Mouse (Mus musculus): Measurements from ENCODE around the gene Selenoi. TPM values are rescaled to one million over a fixed set of nuclear protein-coding genes. Genes with fewer than 3 reads are reported as not detected.

Selenoi gene
- 19.4 TPM in 2 replicates for polyA plus RNA-seq (2016; fragmentation: Nextera tagmentation; extraction: Ambion mirVana)

DNA sequence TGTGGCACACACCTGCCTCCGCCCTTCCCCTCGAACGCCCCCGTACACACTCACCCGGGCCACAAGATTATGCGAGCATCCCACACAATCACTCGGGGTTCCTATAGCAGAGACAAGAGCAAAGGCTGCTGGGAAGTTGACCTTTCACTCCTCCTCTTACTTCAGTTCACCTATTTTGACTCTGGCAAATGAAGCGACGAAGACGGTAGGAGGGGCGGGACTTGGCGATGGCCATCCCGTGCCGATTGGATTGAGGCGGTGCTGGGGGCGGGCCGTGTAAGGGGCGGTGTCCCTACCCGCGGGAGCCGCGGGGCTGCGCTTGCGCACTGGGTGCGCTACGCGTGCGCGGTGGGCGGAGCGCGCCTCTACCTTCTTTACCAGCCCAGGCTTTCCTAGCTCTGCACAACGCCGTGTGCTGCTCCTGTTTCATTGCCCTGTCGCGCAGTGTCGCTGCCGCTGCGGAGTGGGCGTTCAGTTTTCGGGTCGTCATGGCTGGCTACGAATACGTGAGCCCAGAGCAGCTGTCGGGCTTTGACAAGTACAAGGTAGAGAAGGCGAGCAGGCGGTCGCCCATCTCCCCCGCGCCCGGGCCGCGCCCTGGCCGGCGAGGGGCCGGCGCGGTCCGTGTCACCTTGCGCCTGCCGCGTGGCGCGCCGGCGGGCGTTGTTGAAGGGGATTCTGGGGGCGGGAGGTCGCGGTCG, at the start of gene Selenoi:
Selenoi (plus strand) TSS at position 311 of the 701 bp plus-strand sequence.
- Histone ChIP-seq H3K9me3 (replicated peaks) (no peaks in the 10 kb centered on the region; the same call in 1 of the 2 replicates), H3K4me3 (peak within 1 kb of the TSS; percentile 83), H3K27ac (peak within 1 kb of the TSS; percentile 89), H3K27me3 (ENCODE audit: low read depth, poor library complexity, severe bottlenecking) (no peaks in the 10 kb centered on the region), H3K36me3 (peaks cover 17% of the 10 kb centered on the region), H3K4me1 (peaks cover 21% of the 10 kb centered on the region)
- 3% methylated on average over 71 of the region's 71 CpGs for WGBS
- DNase-seq (ENCODE audit: low spot score) = peak; percentile 97

DNA sequence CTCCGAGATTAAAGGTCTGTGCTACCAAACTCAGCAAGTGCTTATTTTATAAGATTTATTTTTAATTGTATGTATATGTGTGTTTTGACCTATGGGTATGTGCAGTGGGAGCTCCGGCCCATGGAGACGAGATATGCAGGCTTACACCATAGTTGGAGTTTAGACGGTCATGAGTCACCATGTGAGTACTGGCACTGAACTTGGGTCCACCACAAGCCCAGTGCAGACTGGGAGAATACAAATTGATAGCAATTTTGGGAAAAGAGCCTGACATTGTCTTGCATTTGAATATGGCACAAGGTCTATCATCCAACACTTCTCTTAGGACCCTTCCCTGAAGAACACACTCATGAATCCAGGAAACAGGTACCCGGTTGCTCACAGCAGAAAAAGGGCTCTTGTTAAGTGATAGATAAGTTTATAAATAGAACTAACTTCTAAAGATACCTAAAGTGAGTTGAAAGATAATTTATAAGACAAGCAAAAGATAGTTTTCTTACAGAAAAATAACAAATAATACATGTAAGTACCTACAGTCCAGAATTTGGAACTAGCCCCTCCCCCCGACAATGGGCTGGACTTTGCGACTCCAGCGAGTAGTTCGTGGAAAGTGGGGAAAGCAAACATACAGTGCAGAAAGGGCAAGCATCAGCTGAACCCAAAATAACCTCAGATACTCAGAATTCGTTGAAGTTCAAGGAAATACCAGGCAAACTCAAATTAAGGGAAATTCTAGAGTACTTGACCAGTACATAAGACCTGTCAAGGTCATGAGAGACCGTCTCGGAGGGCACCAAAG, 44.5 kb upstream of the Selenoi start:
- no peak overlapping the region for H3K27ac ChIP-seq
- H3K27me3 ChIP-seq (ENCODE audit: low read depth, poor library complexity, severe bottlenecking) = no peaks in the 10 kb centered on the region
- 96% methylated on average over 12 of the region's 12 CpGs for WGBS

GRCm38 (mm10) chr5:30192452-30192851, 39.9 kb upstream of the Selenoi start:
- H3K4me1 ChIP-seq = no peaks in the 10 kb centered on the region
- no peaks in the 10 kb centered on the region for H3K27me3 ChIP-seq (ENCODE audit: low read depth, poor library complexity, severe bottlenecking)
- peaks cover 12% of the 10 kb centered on the region; the same call in 1 of the 2 replicates for H3K36me3 ChIP-seq
- DNase-seq (ENCODE audit: low spot score) = no peak
- H3K9me3 ChIP-seq (replicated peaks) = no peaks in the 10 kb centered on the region
- no peak overlapping the region for H3K4me3 ChIP-seq
- 78% methylated on average over 1 of the region's 1 CpGs for WGBS
- H3K27ac ChIP-seq = no peak overlapping the region

More for the DNA sequence above, 44.5 kb upstream of the Selenoi start:
- no peak for DNase-seq (ENCODE audit: low spot score)
- H3K36me3 ChIP-seq = peaks cover 43% of the 10 kb centered on the region
- H3K4me1 ChIP-seq = no peaks in the 10 kb centered on the region
- H3K9me3 ChIP-seq (replicated peaks) = no peaks in the 10 kb centered on the region
- H3K4me3 ChIP-seq = no peak overlapping the region

GRCm38 (mm10) chr5:30195340-30195739, 37.0 kb upstream of the Selenoi start:
- Histone ChIP-seq H3K36me3 (no peaks in the 10 kb centered on the region), H3K9me3 (replicated peaks) (no peaks in the 10 kb centered on the region), H3K27me3 (ENCODE audit: low read depth, poor library complexity, severe bottlenecking) (no peaks in the 10 kb centered on the region), H3K27ac (no peak overlapping the region), H3K4me1 (0 out of 2 replicates have a peak, but pooled peaks cover 4% of the 10 kb centered on the region), H3K4me3 (no peak overlapping the region)
- 91% methylated on average over 5 of the region's 5 CpGs for WGBS
- DNase-seq (ENCODE audit: low spot score) = no peak

DNA sequence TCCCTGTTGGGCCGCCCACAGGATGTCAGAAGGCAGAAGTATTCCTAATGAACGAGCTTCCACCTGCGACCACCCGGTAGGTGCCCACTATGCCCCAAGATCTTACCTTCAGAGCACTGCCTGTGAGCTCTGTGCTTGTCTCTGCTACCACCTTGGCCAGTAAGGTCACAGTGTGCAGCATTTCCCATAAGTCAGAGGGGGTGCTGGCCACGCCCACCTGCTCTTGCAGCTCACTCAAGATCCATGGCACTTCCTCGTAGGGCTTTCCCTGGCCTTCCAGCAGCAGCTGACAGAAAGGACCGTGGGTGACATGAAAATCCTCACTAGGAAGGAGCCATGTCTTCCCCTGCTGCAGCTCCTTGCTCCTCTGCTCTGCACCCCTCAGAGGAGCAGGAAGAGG, 34.1 kb upstream of the Selenoi start:
- Histone ChIP-seq H3K9me3 (replicated peaks) (no peaks in the 10 kb centered on the region), H3K4me1 (0 out of 2 replicates have a peak, but pooled peaks cover 6% of the 10 kb centered on the region), H3K27ac (no peak overlapping the region), H3K27me3 (ENCODE audit: low read depth, poor library complexity, severe bottlenecking) (no peaks in the 10 kb centered on the region), H3K36me3 (no peaks in the 10 kb centered on the region), H3K4me3 (no peak overlapping the region)
- no peak for DNase-seq (ENCODE audit: low spot score)
- 80% methylated on average over 7 of the region's 7 CpGs for WGBS

DNA sequence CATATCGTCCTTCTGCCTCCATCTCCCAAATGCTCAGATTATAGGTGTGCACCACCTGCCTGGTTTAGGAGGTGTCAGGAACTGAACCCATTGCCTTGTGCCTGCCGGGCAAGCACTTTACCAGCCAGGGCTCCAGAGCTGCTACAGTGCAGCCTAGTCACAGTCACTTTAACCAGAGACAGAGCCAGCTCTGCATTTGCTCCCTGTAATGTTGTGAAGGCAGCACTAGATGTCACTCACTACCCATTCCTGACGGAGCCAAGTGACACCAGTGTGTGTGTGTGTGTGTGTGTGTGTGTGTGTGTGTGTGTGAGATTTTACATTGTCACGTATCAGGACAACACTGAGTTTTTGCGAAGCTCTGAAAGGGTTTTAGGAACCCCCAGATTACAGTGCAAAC, 30.9 kb upstream of the Selenoi start:
- no peak for DNase-seq (ENCODE audit: low spot score)
- no peak overlapping the region for H3K27ac ChIP-seq
- H3K27me3 ChIP-seq (ENCODE audit: low read depth, poor library complexity, severe bottlenecking) = no peaks in the 10 kb centered on the region
- peaks cover 11% of the 10 kb centered on the region; the same call in 1 of the 2 replicates for H3K4me1 ChIP-seq
- no peaks in the 10 kb centered on the region for H3K9me3 ChIP-seq (replicated peaks)
- H3K4me3 ChIP-seq = no peak overlapping the region
- WGBS = 65% methylated on average over 5 of the region's 5 CpGs
- no peaks in the 10 kb centered on the region for H3K36me3 ChIP-seq

DNA sequence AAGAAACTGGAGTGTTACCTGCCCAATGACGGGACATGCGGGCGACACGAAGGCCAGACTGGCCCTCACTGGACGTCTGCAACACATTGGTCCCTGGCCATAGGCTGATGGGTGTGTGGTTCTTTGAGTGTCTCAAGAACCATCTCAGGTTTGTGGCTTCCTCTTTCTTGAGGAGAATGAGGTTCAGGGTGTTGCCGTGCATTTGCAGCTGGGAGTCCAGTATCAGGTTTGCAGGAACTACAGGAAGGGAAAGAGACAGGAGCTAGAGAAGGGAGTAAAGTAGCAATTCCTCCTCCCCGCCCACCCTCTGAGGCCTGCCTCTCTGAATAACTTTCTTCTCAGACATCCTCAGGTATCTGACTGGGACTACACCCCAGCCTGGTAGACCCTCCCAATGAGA, 30.2 kb upstream of the Selenoi start:
- Histone ChIP-seq H3K4me1 (peaks cover 11% of the 10 kb centered on the region; the same call in 1 of the 2 replicates), H3K9me3 (replicated peaks) (no peaks in the 10 kb centered on the region), H3K4me3 (no peak overlapping the region), H3K36me3 (no peaks in the 10 kb centered on the region), H3K27me3 (ENCODE audit: low read depth, poor library complexity, severe bottlenecking) (no peaks in the 10 kb centered on the region), H3K27ac (no peak overlapping the region)
- DNase-seq (ENCODE audit: low spot score) = no peak
- WGBS = 89% methylated on average over 7 of the region's 7 CpGs

- 87% methylated on average over 10 of the region's 10 CpGs for WGBS
Observed at GRCm38 (mm10) chr5:30203216-30203885, 29.0 kb upstream of the Selenoi start.

DNA sequence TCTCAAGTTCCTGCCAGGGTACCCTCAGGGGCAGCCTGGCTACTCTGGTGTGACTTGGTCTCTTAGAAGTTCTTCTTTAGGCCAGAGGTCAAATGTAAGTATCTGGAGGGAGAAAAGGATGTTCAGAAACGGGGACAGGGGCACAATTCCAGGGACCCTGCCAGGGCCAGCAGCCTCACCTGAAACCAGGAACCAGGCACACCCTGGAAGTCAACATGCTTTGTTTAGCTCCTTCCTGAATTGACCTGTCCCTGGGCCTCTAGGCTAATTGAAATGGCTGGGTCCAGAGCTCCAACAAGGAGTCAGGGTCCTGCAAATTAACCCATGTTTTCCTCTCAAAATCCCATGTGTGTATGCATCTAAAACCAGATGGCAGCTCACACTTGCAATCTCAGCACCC, 27.9 kb upstream of the Selenoi start:
- H3K36me3 ChIP-seq = no peaks in the 10 kb centered on the region
- no peak overlapping the region for H3K27ac ChIP-seq
- no peak for DNase-seq (ENCODE audit: low spot score)
- H3K4me3 ChIP-seq = no peak overlapping the region
- peaks cover 7% of the 10 kb centered on the region; the same call in 1 of the 2 replicates for H3K4me1 ChIP-seq
- no peaks in the 10 kb centered on the region for H3K27me3 ChIP-seq (ENCODE audit: low read depth, poor library complexity, severe bottlenecking)
- 46% methylated on average over 1 of the region's 1 CpGs for WGBS
- no peaks in the 10 kb centered on the region for H3K9me3 ChIP-seq (replicated peaks)

More at GRCm38 (mm10) chr5:30203216-30203885, 29.0 kb upstream of the Selenoi start:
- Histone ChIP-seq H3K27ac (no peak overlapping the region), H3K4me1 (peaks cover 9% of the 10 kb centered on the region; the same call in 1 of the 2 replicates), H3K9me3 (replicated peaks) (no peaks in the 10 kb centered on the region), H3K4me3 (no peak overlapping the region), H3K27me3 (ENCODE audit: low read depth, poor library complexity, severe bottlenecking) (no peaks in the 10 kb centered on the region), H3K36me3 (no peaks in the 10 kb centered on the region)
- no peak for DNase-seq (ENCODE audit: low spot score)

DNA sequence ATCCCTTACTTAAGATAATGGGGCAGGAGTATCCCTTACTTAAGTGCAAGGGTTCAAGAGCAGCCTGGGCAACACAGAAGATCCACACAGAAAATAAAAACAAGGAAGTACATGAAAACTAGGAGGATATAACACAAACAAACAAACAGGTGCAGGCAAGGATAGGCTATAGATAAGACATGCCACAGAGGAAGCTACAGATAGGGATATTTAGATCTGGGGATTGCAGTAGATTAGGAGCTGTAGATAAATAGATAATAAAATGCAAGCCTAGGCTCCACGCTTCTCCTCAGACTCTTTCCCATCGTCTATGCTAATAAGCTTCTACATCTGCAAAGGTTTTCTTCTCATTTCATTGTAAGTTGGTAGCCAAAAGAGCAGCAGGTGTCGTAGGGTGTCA, 27.3 kb upstream of the Selenoi start:
- no peaks in the 10 kb centered on the region for H3K27me3 ChIP-seq (ENCODE audit: low read depth, poor library complexity, severe bottlenecking)
- H3K4me3 ChIP-seq = no peak overlapping the region
- WGBS = 69% methylated on average over 3 of the region's 3 CpGs
- H3K9me3 ChIP-seq (replicated peaks) = no peaks in the 10 kb centered on the region
- no peak for DNase-seq (ENCODE audit: low spot score)
- H3K4me1 ChIP-seq = peaks cover 7% of the 10 kb centered on the region; the same call in 1 of the 2 replicates
- no peak overlapping the region for H3K27ac ChIP-seq
- H3K36me3 ChIP-seq = no peaks in the 10 kb centered on the region

GRCm38 (mm10) chr5:30205493-30205892, 26.9 kb upstream of the Selenoi start, which contains the start of gene Adgrf3:
TSS of gene Adgrf3 (minus strand) at chr5:30205722.
- peaks cover 7% of the 10 kb centered on the region; the same call in 1 of the 2 replicates for H3K4me1 ChIP-seq
- no peak for DNase-seq (ENCODE audit: low spot score)
- H3K27me3 ChIP-seq (ENCODE audit: low read depth, poor library complexity, severe bottlenecking) = no peaks in the 10 kb centered on the region
- no peak within 1 kb of the TSS for H3K4me3 ChIP-seq
- H3K9me3 ChIP-seq (replicated peaks) = no peaks in the 10 kb centered on the region
- H3K27ac ChIP-seq = no peak within 1 kb of the TSS
- no peaks in the 10 kb centered on the region for H3K36me3 ChIP-seq
- WGBS = 26% methylated on average over 5 of the region's 5 CpGs

GRCm38 (mm10) chr5:30207276-30207675, 25.1 kb upstream of the Selenoi start:
- Histone ChIP-seq H3K9me3 (replicated peaks) (no peaks in the 10 kb centered on the region), H3K4me3 (no peak overlapping the region), H3K36me3 (no peaks in the 10 kb centered on the region), H3K27me3 (ENCODE audit: low read depth, poor library complexity, severe bottlenecking) (no peaks in the 10 kb centered on the region), H3K4me1 (peaks cover 7% of the 10 kb centered on the region; the same call in 1 of the 2 replicates), H3K27ac (no peak overlapping the region)
- 69% methylated on average over 6 of the region's 6 CpGs for WGBS
- no peak for DNase-seq (ENCODE audit: low spot score)
